Mouse (Mus musculus): Measurements from ENCODE around the gene Ccdc189. TPM values are rescaled to one million over a fixed set of nuclear protein-coding genes. Genes with fewer than 3 reads are reported as not detected.

Gene Ccdc189
- not detected for total RNA-seq (2023)

DNA sequence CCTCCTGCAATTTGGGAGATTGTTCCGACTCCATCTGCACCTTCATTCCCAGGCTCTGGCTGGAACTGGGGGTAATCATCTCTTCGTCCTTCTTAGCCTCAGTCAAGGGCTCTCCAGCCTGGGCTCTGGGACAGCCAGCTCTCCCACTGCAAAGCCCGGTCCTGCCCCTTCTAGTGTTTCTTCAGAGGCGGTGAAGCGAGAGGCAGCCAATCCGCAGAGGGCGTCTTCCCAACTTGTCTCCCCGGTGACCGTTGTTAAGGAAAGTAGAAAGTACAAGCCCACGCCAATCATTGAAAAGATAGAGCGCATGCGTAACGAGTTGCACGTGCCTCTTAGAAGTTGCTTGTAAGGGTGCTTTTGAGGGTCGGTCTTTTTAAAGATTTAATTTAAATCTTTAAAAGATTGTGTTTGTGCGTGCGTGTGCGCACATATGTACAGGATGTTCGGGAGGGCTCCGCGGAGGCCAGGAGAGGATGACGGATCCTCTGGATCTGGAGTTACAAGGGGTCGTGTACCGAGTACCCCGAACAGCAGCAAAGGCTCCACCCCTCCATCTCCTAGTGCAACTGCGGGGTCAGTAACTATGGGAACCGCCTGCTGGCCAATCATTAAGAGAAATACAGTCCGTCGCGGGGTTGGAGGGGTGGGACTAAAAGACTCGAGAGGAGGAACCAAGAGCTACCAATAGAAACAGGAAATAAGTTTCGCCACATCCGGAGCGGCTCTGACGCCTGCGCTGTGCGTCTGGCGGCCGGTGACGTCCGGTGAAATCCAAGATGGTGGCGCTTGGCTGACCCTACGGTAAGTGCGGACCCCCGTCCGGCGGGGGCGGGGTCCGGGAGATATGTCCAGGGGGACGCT, at the start of gene Ccdc189, which contains the start of gene Rnf40:
Ccdc189 (minus strand) TSS at position 585 of the 861 bp plus-strand sequence.
Rnf40 (plus strand) TSS at position 757 of the 861 bp plus-strand sequence.

DNA sequence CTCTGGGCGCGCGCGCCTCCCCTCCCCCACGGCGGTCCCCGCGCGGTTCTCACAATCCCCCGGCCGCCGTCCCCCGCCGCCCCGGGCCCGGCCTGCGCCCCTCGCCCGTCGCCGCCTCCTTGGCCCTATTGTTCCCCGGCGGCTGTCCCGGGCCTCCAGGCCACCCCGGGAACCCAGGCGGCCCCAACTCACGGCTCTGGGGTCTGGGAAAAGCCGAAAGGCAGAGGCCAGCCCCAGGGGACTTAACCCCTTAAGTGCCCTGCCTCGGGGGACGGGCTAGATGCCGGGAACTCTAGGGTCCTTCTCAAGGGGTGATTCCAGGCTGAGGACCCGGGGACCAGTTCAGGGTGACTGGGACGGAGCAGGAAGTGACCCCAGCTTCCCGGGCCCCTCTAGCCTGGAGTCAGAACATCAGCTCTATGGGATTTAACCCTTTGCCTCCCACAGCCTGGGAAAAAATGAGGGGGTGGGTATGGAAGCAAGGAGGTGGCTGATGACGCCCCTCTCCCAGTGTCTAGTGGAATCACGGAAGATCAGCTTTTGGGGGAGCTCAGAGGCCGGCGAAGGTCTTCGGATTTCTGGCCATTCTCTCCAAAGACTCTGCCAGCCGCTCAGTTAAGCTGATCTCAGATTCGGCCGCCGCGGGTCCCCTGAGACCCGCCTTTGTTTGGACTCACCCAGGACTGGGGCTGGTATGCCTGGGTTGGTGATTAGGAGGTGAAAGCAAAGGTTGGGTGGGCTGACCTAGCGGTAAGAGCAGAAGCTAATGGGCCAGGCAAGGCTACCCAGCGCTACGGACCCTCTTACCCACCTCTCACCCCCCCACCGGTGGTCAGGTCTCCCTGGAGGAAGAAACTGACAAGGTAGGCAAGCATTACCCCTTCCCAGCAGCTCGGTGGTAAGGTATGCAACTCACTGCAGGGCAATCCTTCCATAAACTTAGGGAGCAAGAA, 26.8 kb upstream of the Ccdc189 start, which contains the start of gene Zfp629:
Zfp629 (minus strand) TSS at position 907 of the 953 bp plus-strand sequence.

DNA sequence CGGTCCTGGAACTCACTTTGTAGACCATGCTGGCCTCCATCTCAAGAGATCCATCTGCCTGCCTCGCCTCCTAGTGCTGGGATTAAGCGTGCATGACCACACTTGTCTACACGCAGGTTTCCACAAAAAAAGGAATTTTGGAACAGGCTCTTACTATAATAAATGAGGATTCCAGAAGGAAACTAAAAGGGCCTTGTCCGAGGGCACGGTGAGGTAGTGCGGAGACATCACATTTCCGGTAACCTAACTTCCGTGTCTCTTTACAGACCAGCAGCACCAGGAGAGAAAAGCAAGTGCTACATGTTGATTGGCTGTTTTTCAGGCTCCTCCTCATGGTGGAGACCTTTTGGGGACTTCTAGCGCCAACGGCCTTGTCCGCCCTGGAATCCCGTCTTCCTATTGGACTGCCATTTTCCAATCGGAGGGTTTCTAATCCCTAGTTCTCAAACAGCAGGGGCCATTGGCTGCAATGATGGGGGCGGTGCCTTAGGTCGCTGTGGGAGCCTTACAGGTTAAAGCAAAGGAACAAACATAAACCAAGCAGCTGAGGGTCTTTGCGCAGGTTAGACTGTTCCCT, 15.4 kb downstream of the Ccdc189 start, which contains the start of gene Phkg2:
Phkg2 (plus strand) TSS at position 446 of the 577 bp plus-strand sequence.

DNA sequence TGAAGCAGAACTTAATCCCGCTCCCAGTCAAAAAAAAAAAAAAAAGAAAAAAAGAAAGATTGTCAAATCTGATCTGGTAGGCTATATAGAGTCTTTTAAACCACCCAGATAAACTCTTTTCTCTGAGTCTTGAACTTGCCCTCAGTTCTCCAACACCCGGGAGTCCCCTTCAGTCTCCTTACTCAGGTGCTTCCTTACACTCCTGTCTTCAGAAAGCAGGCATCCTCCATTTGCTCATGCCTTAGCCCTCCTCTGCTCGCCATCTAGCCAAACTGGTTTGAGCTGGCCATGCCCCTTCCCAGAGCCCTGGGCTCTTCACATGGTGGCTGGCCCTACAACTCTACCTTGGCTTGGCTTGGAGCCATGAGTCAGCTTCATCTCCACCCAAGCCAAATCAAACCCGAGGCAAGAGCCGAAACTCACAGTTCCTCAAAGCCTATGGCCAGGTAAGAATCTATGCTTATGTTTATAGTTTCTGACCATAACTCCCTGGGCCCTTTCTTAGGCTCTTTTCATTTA, 27.0 kb downstream of the Ccdc189 start, which contains the start of gene Tmem265:
Tmem265 (plus strand) TSS at position 51 of the 519 bp plus-strand sequence.

Other genes starting within 250 kb of the Ccdc189 start
- gene Zfp768, start 243.0 kb downstream of the Ccdc189 start, total RNA-seq (2023), result 0.24 TPM
- 22.1 TPM for gene Zfp747, start 212.5 kb downstream of the Ccdc189 start, total RNA-seq (2023)
- gene 9130019O22Rik, start 201.4 kb downstream of the Ccdc189 start, total RNA-seq (2023), result 6.5 TPM
- gene E430018J23Rik, start 195.0 kb downstream of the Ccdc189 start, total RNA-seq (2023), result 20.0 TPM
- gene Zfp764, start 181.8 kb downstream of the Ccdc189 start, total RNA-seq (2023), result 12.6 TPM
- gene Zfp688, start 166.5 kb downstream of the Ccdc189 start, total RNA-seq (2023), result 14.5 TPM
- gene Zfp689, start 139.4 kb downstream of the Ccdc189 start, total RNA-seq (2023), result 8.7 TPM
- 139 TPM for gene Prr14, start 129.0 kb downstream of the Ccdc189 start, total RNA-seq (2023)
- gene Fbrs, start 109.4 kb downstream of the Ccdc189 start, total RNA-seq (2023), result 225 TPM
- 211 TPM for gene Srcap, start 76.6 kb downstream of the Ccdc189 start, total RNA-seq (2023)
- 44.5 TPM for gene Gm42715, start 69.0 kb downstream of the Ccdc189 start, total RNA-seq (2023)
- gene Tmem265, start 27.2 kb downstream of the Ccdc189 start, total RNA-seq (2023), result not detected
- gene Phkg2, start 15.3 kb downstream of the Ccdc189 start, total RNA-seq (2023), result 129 TPM
- gene Rnf40, start 172 bp upstream of the Ccdc189 start, total RNA-seq (2023), result 142 TPM
- gene Zfp629, start 27.2 kb upstream of the Ccdc189 start, total RNA-seq (2023), result 1.8 TPM
- 30.7 TPM for gene Bcl7c, start 120.3 kb upstream of the Ccdc189 start, total RNA-seq (2023)
- gene Ctf1, start 124.1 kb upstream of the Ccdc189 start, total RNA-seq (2023), result not detected
- gene Ctf2, start 143.6 kb upstream of the Ccdc189 start, total RNA-seq (2023), result not detected
- 6.9 TPM for gene Fbxl19, start 155.9 kb upstream of the Ccdc189 start, total RNA-seq (2023)
- gene Orai3, start 181.2 kb upstream of the Ccdc189 start, total RNA-seq (2023), result 10.6 TPM
- gene Setd1a, start 188.1 kb upstream of the Ccdc189 start, total RNA-seq (2023), result 84.5 TPM
- gene Gm49388, start 197.0 kb upstream of the Ccdc189 start, total RNA-seq (2023), result not detected
- 5.6 TPM for gene Hsd3b7, start 212.0 kb upstream of the Ccdc189 start, total RNA-seq (2023)
- 114 TPM for gene Stx4a, start 235.7 kb upstream of the Ccdc189 start, total RNA-seq (2023)
- not detected for gene Stx1b, start 236.0 kb upstream of the Ccdc189 start, total RNA-seq (2023)